Mouse (Mus musculus) limb, embryonic 14.5 days (tissue): ENCODE measurements around the gene Klk7. TPM values are rescaled to one million over a fixed set of nuclear protein-coding genes. Genes with fewer than 3 reads are reported as not detected.

ENCODE experiments used
- ATAC-seq: fragments of 200-750 bp; cut with Nextera tagmentation; 2 replicates; pipeline ENCODE4 v1.8.0; 2017; ENCODE audit warnings: low read depth, moderate number of reproducible peaks, moderate TSS enrichment; ENCODE audit not compliant: low FRiP score
- DNase-seq: peaks from one replicate; pipeline ENCODE4 v3.0.0-alpha.2; 2015; ENCODE audit warnings: low spot score
- H3K27ac ChIP-seq: fragments of 300-500 bp; sonication (generic); replicated peaks from 2 replicates; pipeline ENCODE4 v1.5.1; 2014; ENCODE audit warnings: low read depth, mild to moderate bottlenecking, low read length, moderate library complexity, mixed read lengths
- H3K27me3 ChIP-seq: fragments of 300-500 bp; sonication (generic); 2 replicates; pipeline ENCODE4 v1.6.1; 2014; ENCODE audit warnings: low read length, mixed read lengths; ENCODE audit not compliant: control insufficient read depth, insufficient read depth
- H3K36me3 ChIP-seq: fragments of 300-500 bp; sonication (generic); 2 replicates; pipeline ENCODE4 v1.6.1; 2014; ENCODE audit warnings: mild to moderate bottlenecking, low read length, moderate library complexity, mixed read lengths; ENCODE audit not compliant: control insufficient read depth, insufficient read depth
- H3K4me1 ChIP-seq: fragments of 300-500 bp; sonication (generic); 2 replicates; pipeline ENCODE4 v1.6.1; 2014; ENCODE audit warnings: antibody characterized with exemption, low read length, mixed read lengths; ENCODE audit not compliant: control insufficient read depth, insufficient read depth
- H3K4me2 ChIP-seq: fragments of 300-500 bp; sonication (generic); replicated peaks from 2 replicates; pipeline ENCODE4 v1.6.1; 2014; ENCODE audit warnings: low read depth, mild to moderate bottlenecking, low read length, moderate library complexity; ENCODE audit not compliant: severe bottlenecking
- H3K4me3 ChIP-seq: fragments of 300-500 bp; sonication (generic); replicated peaks from 2 replicates; pipeline ENCODE4 v1.5.1; 2014; ENCODE audit warnings: low read length
- H3K9ac ChIP-seq: fragments of 300-500 bp; sonication (generic); 2 replicates; pipeline ENCODE4 v1.6.1; 2014; ENCODE audit warnings: mild to moderate bottlenecking, low read depth, low read length, moderate library complexity; ENCODE audit not compliant: severe bottlenecking
- H3K9me3 ChIP-seq: fragments of 300-500 bp; sonication (generic); 2 replicates; pipeline ENCODE4 v1.6.1; 2016; ENCODE audit warnings: low read length; ENCODE audit not compliant: control insufficient read depth
- POLR2A ChIP-seq: fragments of 200-500 bp; IDR thresholded peaks from 2 replicates; pipeline ENCODE4 v1.8.0; 2012; ENCODE audit warnings: inconsistent platforms, mild to moderate bottlenecking, moderate library complexity, borderline replicate concordance; ENCODE audit not compliant: insufficient read depth, insufficient read length; ENCODE audit errors: extremely low read depth
- WGBS: fragments of 180-500 bp; shearing (Covaris S2); extraction: QIAGEN DNeasy Blood & Tissue Kit; methylation state at CpG from one replicate; pipeline ENCODE4 v1.1.7; 2014; 5-methylcytosine and 5-hydroxymethylcytosine counted together
- polyA plus RNA-seq, 2 experiments: library from polyadenylated mRNA; depleted of rRNA in 1 of 2; stranded (reverse) in 1 of 2; unstranded in 1 of 2; fragments of >200 nt; fragmentation: Nextera tagmentation in 1 of 2; extraction: Ambion mirVana in 1 of 2; gene quantifications; 2 replicates each; pipeline versions ENCODE4 v1.2.1 to v1.2.3; 2012 to 2014

The Klk7 gene
- polyA plus RNA-seq, 2 experiments, result 0.12 to 0.21 TPM

GRCm38 (mm10) chr7:43772901-43773300, 38.2 kb upstream of the Klk7 start:
- H3K4me3 ChIP-seq, result no peak overlapping the region
- H3K9me3 ChIP-seq, result no peaks in the 10 kb centered on the region
- no peaks in the 10 kb centered on the region for H3K36me3 ChIP-seq
- no peak overlapping the region for H3K9ac ChIP-seq
- DNase-seq (no peak), ATAC-seq (no peak)
- 74% methylated on average over 3 of the region's 3 CpGs for WGBS
- H3K27me3 ChIP-seq, result no peaks in the 10 kb centered on the region
- TF ChIP-seq POLR2A, result no peak
- no peak overlapping the region for H3K4me2 ChIP-seq
- no peaks in the 10 kb centered on the region for H3K4me1 ChIP-seq
- H3K27ac ChIP-seq, result no peak overlapping the region

- DNase-seq (no peak), ATAC-seq (no peak)
- TF ChIP-seq POLR2A, result no peak
- H3K4me3 ChIP-seq, result no peak within 1 kb of the TSS
- H3K27ac ChIP-seq, result no peak within 1 kb of the TSS
- H3K4me1 ChIP-seq, result no peaks in the 10 kb centered on the region
- no peaks in the 10 kb centered on the region for H3K36me3 ChIP-seq
- 78% methylated on average over 5 of the region's 5 CpGs for WGBS
- no peaks in the 10 kb centered on the region for H3K9me3 ChIP-seq
- no peak within 1 kb of the TSS for H3K9ac ChIP-seq
- no peaks in the 10 kb centered on the region for H3K27me3 ChIP-seq
- no peak within 1 kb of the TSS for H3K4me2 ChIP-seq
These were observed 36.7 kb upstream of the Klk7 start, which contains the start of gene Klk11 for GRCm38 (mm10) chr7:43774364-43774763. Gene Klk11 (plus strand): TSS chr7:43774604.

GRCm38 (mm10) chr7:43774802-43775201, 36.3 kb upstream of the Klk7 start:
- H3K9ac ChIP-seq, result no peak overlapping the region
- H3K9me3 ChIP-seq, result no peaks in the 10 kb centered on the region
- H3K27me3 ChIP-seq, result no peaks in the 10 kb centered on the region
- 39% methylated on average over 6 of the region's 6 CpGs for WGBS
- H3K4me2 ChIP-seq, result no peak overlapping the region
- no peak overlapping the region for H3K4me3 ChIP-seq
- DNase-seq (no peak), ATAC-seq (no peak)
- no peaks in the 10 kb centered on the region for H3K4me1 ChIP-seq
- H3K36me3 ChIP-seq, result no peaks in the 10 kb centered on the region
- H3K27ac ChIP-seq, result no peak overlapping the region
- no peak for TF ChIP-seq POLR2A

GRCm38 (mm10) chr7:43775311-43776057, 35.6 kb upstream of the Klk7 start:
- no peak overlapping the region for H3K27ac ChIP-seq
- WGBS, result 48% methylated on average over 5 of the region's 7 CpGs
- no peak for TF ChIP-seq POLR2A
- H3K9me3 ChIP-seq, result no peaks in the 10 kb centered on the region
- no peak overlapping the region for H3K4me3 ChIP-seq
- no peaks in the 10 kb centered on the region for H3K4me1 ChIP-seq
- H3K4me2 ChIP-seq, result no peak overlapping the region
- H3K36me3 ChIP-seq, result no peaks in the 10 kb centered on the region
- no peaks in the 10 kb centered on the region for H3K27me3 ChIP-seq
- H3K9ac ChIP-seq, result no peak overlapping the region
- DNase-seq, result no peak
- no peak for ATAC-seq

GRCm38 (mm10) chr7:43776506-43776905, 34.6 kb upstream of the Klk7 start:
- no peaks in the 10 kb centered on the region for H3K36me3 ChIP-seq
- ATAC-seq (no peak), DNase-seq (no peak)
- no peaks in the 10 kb centered on the region for H3K4me1 ChIP-seq
- H3K27ac ChIP-seq, result no peak overlapping the region
- no peak for TF ChIP-seq POLR2A
- no peaks in the 10 kb centered on the region for H3K27me3 ChIP-seq
- no peak overlapping the region for H3K4me3 ChIP-seq
- H3K9me3 ChIP-seq, result no peaks in the 10 kb centered on the region
- WGBS, result 79% methylated on average over 5 of the region's 5 CpGs
- H3K4me2 ChIP-seq, result no peak overlapping the region
- H3K9ac ChIP-seq, result no peak overlapping the region
